Mouse (Mus musculus) C2C12 (cell line): ENCODE results near the gene Cd244a.

Experiments used
- CEBPB ChIP-seq: IDR thresholded peaks from one replicate; pipeline ENCODE4 v1.6.1; 2011; ENCODE audit warnings: low read depth, mild to moderate bottlenecking, control low read depth, moderate library complexity
- CTCF ChIP-seq: IDR thresholded peaks from one replicate; pipeline ENCODE4 v1.5.1; 2011; ENCODE audit not compliant: control insufficient read depth, insufficient read depth, insufficient read length
- MAX ChIP-seq: IDR thresholded peaks from one replicate; pipeline ENCODE4 v1.6.1; 2011; ENCODE audit warnings: mild to moderate bottlenecking, control low read depth
- MYOD1 ChIP-seq: IDR thresholded peaks from one replicate; pipeline ENCODE4 v1.6.1; 2011; ENCODE audit warnings: low read depth; ENCODE audit not compliant: control insufficient read depth, insufficient read length
- MYOG ChIP-seq: IDR thresholded peaks from one replicate; pipeline ENCODE4 v1.6.1; 2011; ENCODE audit not compliant: control insufficient read depth, insufficient read length; ENCODE audit errors: extremely low read depth
- USF1 ChIP-seq: IDR thresholded peaks from one replicate; pipeline ENCODE4 v1.6.1; 2011; ENCODE audit warnings: low read depth, mild to moderate bottlenecking, control low read depth, moderate library complexity

- TF ChIP-seq CTCF (no peak), MAX (no peak), USF1 (no peak), MYOG (no peak), CEBPB (no peak), MYOD1 (no peak)
Measured at GRCm38 (mm10) chr1:171558407-171558806, 586 bp upstream of the Cd244a start.
